30 mouse cellular contexts compared by ENCODE assay signal in the genomic region with DNA sequence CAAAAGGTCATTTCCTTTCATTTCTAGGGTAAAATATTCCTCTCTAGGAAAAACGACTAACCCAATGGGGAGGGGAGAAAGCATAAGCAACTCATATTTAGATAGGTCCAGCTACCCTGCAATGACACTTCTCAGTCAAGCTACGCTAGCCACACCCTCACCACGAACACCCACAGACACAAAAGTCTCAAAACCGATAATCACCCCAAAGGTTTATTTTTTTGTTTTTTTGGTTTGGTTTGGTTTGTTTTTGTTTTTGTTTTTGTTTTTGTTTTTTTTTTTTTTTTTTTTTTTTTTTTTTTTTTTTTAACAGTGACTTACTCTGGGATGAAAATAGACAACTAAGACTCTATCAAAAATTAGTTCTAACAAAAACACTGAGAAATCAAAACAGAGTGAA.
"Had no signal": no experiment of that assay in that cellular context is flagged by ENCODE, and none has a peak within 500 bp of the region (broad histone marks: within the 10 kb centered on the region; RNA-seq: fewer than 3 reads in every experiment).

No protein-coding gene starts in this region.

- H3K27me3 ChIP-seq: heart, embryonic 12.5 days; heart, embryonic 13.5 days; heart, embryonic 15.5 days; hindbrain, embryonic 12.5 days; hindbrain, embryonic 13.5 days; hindbrain, embryonic 15.5 days; intestine, embryonic 15.5 days; kidney, embryonic 15.5 days had no signal

- H3K9me3 ChIP-seq: heart, embryonic 12.5 days; heart, embryonic 13.5 days; heart, embryonic 15.5 days; hindbrain, embryonic 10.5 days; hindbrain, embryonic 12.5 days; hindbrain, embryonic 13.5 days; hindbrain, embryonic 15.5 days; intestine, embryonic 15.5 days; kidney, embryonic 15.5 days had no signal

- H3K4me1 ChIP-seq: hindbrain, embryonic 10.5 days; hindbrain, embryonic 12.5 days; hindbrain, embryonic 13.5 days; hindbrain, embryonic 15.5 days; intestine, embryonic 15.5 days had no signal

- H3K4me2 ChIP-seq: heart, embryonic 11.5 days; heart, embryonic 12.5 days; heart, embryonic 13.5 days; heart, embryonic 15.5 days; hindbrain, embryonic 12.5 days; hindbrain, embryonic 13.5 days; hindbrain, embryonic 14.5 days; hindbrain, embryonic 15.5 days; intestine, embryonic 15.5 days; kidney, embryonic 15.5 days had no signal

- H3K36me3 ChIP-seq: heart, embryonic 12.5 days; heart, embryonic 13.5 days; heart, embryonic 15.5 days; hindbrain, embryonic 10.5 days; hindbrain, embryonic 12.5 days; hindbrain, embryonic 13.5 days; hindbrain, embryonic 15.5 days; intestine, embryonic 15.5 days; kidney, embryonic 15.5 days had no signal

- H3K27ac ChIP-seq: heart, embryonic 13.5 days; heart, embryonic 15.5 days; hindbrain, embryonic 10.5 days; hindbrain, embryonic 12.5 days; hindbrain, embryonic 13.5 days; hindbrain, embryonic 14.5 days; hindbrain, embryonic 15.5 days; hindbrain, postnatal 0 days; intestine, embryonic 15.5 days; kidney, embryonic 15.5 days; kidney, postnatal 0 days; layer of hippocampus, adult 2 months; left cerebral cortex, adult 2 months had no signal

- H3K9ac ChIP-seq: heart, embryonic 12.5 days; heart, embryonic 13.5 days; heart, embryonic 15.5 days; hindbrain, embryonic 12.5 days; hindbrain, embryonic 13.5 days; hindbrain, embryonic 14.5 days; hindbrain, embryonic 15.5 days; intestine, embryonic 15.5 days; kidney, embryonic 15.5 days had no signal

- DNase-seq: heart, postnatal 10 days; heart, postnatal 14 days; heart, postnatal 36 days; heart, postnatal 4 days; kidney, adult 11 months; kidney, adult 2 months; kidney, adult 8-10 months; kidney, adult 9 months; kidney, postnatal 10 days; kidney, postnatal 14 days; kidney, postnatal 25 days; kidney, postnatal 36 days; kidney, postnatal 4 days; layer of hippocampus, adult 9-11 months; layer of hippocampus, postnatal 36 days had no signal

- H3K4me3 ChIP-seq: heart, embryonic 12.5 days; heart, embryonic 13.5 days; heart, embryonic 15.5 days; hindbrain, embryonic 10.5 days; hindbrain, embryonic 12.5 days; hindbrain, embryonic 13.5 days; hindbrain, embryonic 15.5 days; intestine, embryonic 15.5 days; kidney, embryonic 15.5 days; layer of hippocampus, adult 2 months; left cerebral cortex, adult 2 months had no signal
